Mouse (Mus musculus): ENCODE measurements around the gene Gm15085.
"Not testable (repeated sequence)": the region's sequence is repeated elsewhere in the genome, so short reads cannot be mapped to it uniquely, and the experiment has no call there.

Gene Gm15085

DNA sequence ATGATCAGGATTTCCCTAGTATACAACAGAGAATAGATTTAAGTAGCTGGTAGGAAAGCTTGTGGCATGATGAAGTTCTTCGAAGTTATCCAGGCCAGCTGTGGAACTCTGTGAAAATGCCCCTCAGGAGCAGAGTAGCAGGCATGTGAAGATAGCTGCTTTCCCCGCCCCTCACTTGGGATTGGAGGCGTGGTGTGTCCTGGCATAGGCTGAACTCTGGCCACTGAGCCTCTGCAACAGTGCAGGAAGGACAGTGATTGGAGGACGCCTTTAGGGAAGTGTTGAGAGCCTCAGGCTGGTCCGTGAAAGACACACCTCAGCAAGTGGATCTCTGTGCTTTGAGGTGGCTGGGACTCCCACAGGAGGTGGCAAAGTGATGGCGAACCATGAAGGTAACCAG lies at the start of gene Gm15085:
TSS of gene Gm15085 (plus strand) at position 301 of the 400 bp plus-strand sequence.
- DNase-seq (ENCODE audit: low spot score in 2 of 2) = not testable (repeated sequence)
